Mouse (Mus musculus) ES-E14 (cell line): Measurements from ENCODE around the gene Zfp174. TPM values are rescaled to one million over a fixed set of nuclear protein-coding genes. Genes with fewer than 3 reads are reported as not detected.

Source experiments
- DNase-seq: peaks from one replicate; pipeline ENCODE4 v3.0.0-alpha.2; 2013; ENCODE audit warnings: low read depth, low spot score
- H3K27ac ChIP-seq: 2 replicates; pipeline ENCODE4 v1.5.1; 2012; ENCODE audit warnings: low read depth, mild to moderate bottlenecking, low read length, moderate library complexity, mixed read lengths; ENCODE audit not compliant: poor library complexity, insufficient read depth, severe bottlenecking
- H3K36me3 ChIP-seq: 2 replicates; pipeline ENCODE4 v1.6.1; 2012; ENCODE audit warnings: mild to moderate bottlenecking, low read length, moderate library complexity, mixed read lengths; ENCODE audit not compliant: control insufficient read depth, poor library complexity, insufficient read depth, severe bottlenecking
- H3K4me1 ChIP-seq, 2 experiments: fragments of 150-350 bp in 1 of 2; sonication (generic) in 1 of 2; 2 replicates each; pipeline ENCODE4 v1.6.1; 2012; ENCODE audit warnings: low read length in 2 of 2, mild to moderate bottlenecking in 1 of 2, mixed read lengths in 1 of 2; ENCODE audit not compliant: control insufficient read depth in 2 of 2, insufficient read depth in 2 of 2, poor library complexity in 1 of 2
- H3K4me3 ChIP-seq, 2 experiments: fragments of 150-350 bp in 1 of 2; sonication (generic) in 1 of 2; 2 replicates each; pipeline ENCODE4 v1.5.1; 2012; ENCODE audit warnings: low read length in 2 of 2, low read depth in 1 of 2, mild to moderate bottlenecking in 1 of 2, mixed read lengths in 1 of 2; ENCODE audit not compliant: insufficient read depth in 1 of 2, poor library complexity in 1 of 2, severe bottlenecking in 1 of 2
- H3K9ac ChIP-seq: 2 replicates; pipeline ENCODE4 v1.6.1; 2012; ENCODE audit warnings: low read depth, mild to moderate bottlenecking, low read length, mixed read lengths; ENCODE audit not compliant: poor library complexity, insufficient read depth, severe bottlenecking
- H3K9me3 ChIP-seq: fragments of 150-350 bp; sonication (generic); 2 replicates; pipeline ENCODE4 v1.6.1; 2012; ENCODE audit warnings: low read depth, mild to moderate bottlenecking, low read length; ENCODE audit not compliant: control insufficient read depth, insufficient read depth
- CHD2 ChIP-seq: IDR thresholded peaks from 2 replicates; pipeline ENCODE4 v1.6.1; 2014; ENCODE audit warnings: mild to moderate bottlenecking, low read depth, low read length, inconsistent platforms
- HCFC1 ChIP-seq: IDR thresholded peaks from 2 replicates; pipeline ENCODE4 v1.6.1; 2012; ENCODE audit warnings: low read length, inconsistent platforms, borderline replicate concordance; ENCODE audit not compliant: insufficient read depth
- MAFK ChIP-seq: IDR thresholded peaks from 2 replicates; pipeline ENCODE4 v1.6.1; 2014; ENCODE audit warnings: mild to moderate bottlenecking, low read depth, low read length, inconsistent platforms; ENCODE audit not compliant: insufficient read depth
- ZC3H11A ChIP-seq: IDR thresholded peaks from 2 replicates; pipeline ENCODE4 v1.6.1; 2012; ENCODE audit warnings: low read depth, mild to moderate bottlenecking, inconsistent platforms, low read length, borderline replicate concordance
- ZNF384 ChIP-seq: IDR thresholded peaks from 2 replicates; pipeline ENCODE4 v1.6.1; 2012; ENCODE audit warnings: low read depth, low read length, inconsistent platforms
- in situ Hi-C, 2 experiments: fragments of 600-800 bp; cut with MboI; formaldehyde crosslinking; loops; one replicate each; pipeline ENCODE4 v1.15.1; 2025; ENCODE audit warnings: low sequenced_read_pairs in 2 of 2, inconsistent platforms in 1 of 2; ENCODE audit not compliant: unreplicated experiment in 2 of 2
- total RNA-seq: library from RNA; depleted of rRNA; stranded (reverse); fragments of 300-350 nt; gene quantifications from 2 replicates; pipeline ENCODE4 v1.2.3, GENCODE M21; 2012

Gene Zfp174
- total RNA-seq, 1 experiment, result 0.85 TPM

- H3K9me3 ChIP-seq, result no peaks in the 10 kb centered on the region
- TF ChIP-seq ZNF384 (no peak), MAFK (peak; percentile 95), HCFC1 (no peak)
- no peak for DNase-seq
- no peak overlapping the region for H3K4me3 ChIP-seq
- in situ Hi-C loops, result no loop called here
- peaks cover 3% of the 10 kb centered on the region; the same call in 1 of the 2 replicates for H3K36me3 ChIP-seq
- H3K27ac ChIP-seq, result no peak overlapping the region
- peaks cover 0 to 4% of the 10 kb centered on the region in 2 experiments; a peak in 1 of 4 replicates for H3K4me1 ChIP-seq
- no peak overlapping the region for H3K9ac ChIP-seq
These were observed 44.7 kb downstream of the Zfp174 start for GRCm38 (mm10) chr16:3891621-3892295.

DNA sequence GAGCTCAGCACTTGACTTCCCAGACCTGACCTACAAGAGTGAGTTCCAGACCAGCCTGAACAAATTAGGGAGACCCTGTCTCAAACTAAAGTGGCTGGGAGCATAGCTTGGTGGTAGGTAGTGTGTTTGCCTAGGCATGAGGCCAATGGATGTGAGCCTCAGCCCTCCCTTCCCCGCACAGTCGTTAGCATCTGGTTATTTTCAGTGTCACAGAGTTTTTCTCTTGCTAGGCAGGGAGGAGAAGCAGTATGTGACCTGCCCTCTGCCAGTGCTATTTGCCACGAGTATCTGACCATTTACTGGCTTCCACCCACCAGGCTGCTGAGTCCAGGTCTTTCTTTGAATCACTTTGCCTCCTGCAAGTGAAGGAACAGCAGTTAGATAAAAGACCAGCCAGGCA lies 46.7 kb downstream of the Zfp174 start:
- no peak overlapping the region for H3K9ac ChIP-seq
- peaks cover 0 to 4% of the 10 kb centered on the region in 2 experiments; a peak in 1 of 4 replicates for H3K4me1 ChIP-seq
- TF ChIP-seq HCFC1, result no peak
- no peak for TF ChIP-seq CHD2
- TF ChIP-seq MAFK, result no peak
- TF ChIP-seq ZC3H11A, result no peak
- no peak for TF ChIP-seq ZNF384
- H3K4me3 ChIP-seq, result no peak overlapping the region
- DNase-seq, result no peak
- no peaks in the 10 kb centered on the region for H3K9me3 ChIP-seq
- no peak overlapping the region for H3K27ac ChIP-seq
- H3K36me3 ChIP-seq, result peaks cover 6% of the 10 kb centered on the region; the same call in 1 of the 2 replicates
- in situ Hi-C loops, result no loop called here

DNA sequence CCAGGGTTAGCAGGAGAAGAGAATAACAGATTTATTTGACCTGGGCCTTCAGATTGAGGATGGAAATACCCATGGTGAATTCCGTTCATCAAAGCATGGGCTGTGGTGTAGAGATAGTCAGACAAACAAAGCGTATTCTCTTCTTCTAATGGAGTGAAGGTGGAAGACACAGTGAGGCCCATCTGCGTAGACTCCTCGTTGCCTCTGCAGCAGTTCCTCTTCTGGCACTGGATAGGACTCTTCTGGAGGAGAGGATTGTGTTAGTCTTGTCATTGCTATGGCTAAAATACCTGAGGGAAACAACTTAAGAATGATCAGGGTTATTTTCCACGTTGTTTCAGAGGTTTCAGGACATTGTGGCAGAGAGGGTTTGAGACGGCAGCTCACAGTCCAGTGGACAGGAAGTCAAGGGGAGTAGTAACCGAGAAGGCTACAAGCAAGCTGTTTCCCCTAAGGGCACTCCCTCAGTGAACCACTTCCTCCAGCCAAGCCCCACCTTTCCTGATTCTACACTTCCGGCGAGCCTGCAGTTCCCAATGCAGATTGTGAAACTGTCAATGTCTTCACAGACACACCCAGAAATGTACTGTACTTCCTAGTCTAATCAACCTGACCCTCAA lies 48.2 kb downstream of the Zfp174 start:
- no peak overlapping the region for H3K4me3 ChIP-seq
- in situ Hi-C loops, result no loop called here
- H3K9me3 ChIP-seq, result no peaks in the 10 kb centered on the region
- peak overlapping the region; percentile 15; the same call in 1 of the 2 replicates for H3K27ac ChIP-seq
- H3K36me3 ChIP-seq, result peaks cover 10% of the 10 kb centered on the region
- no peak for TF ChIP-seq ZC3H11A
- TF ChIP-seq CHD2, result no peak
- no peak for TF ChIP-seq MAFK
- TF ChIP-seq ZNF384, result no peak
- TF ChIP-seq HCFC1, result no peak
- peaks cover 0 to 2% of the 10 kb centered on the region in 2 experiments; a peak in 1 of 4 replicates for H3K4me1 ChIP-seq
- H3K9ac ChIP-seq, result peak overlapping the region; percentile 4; the same call in 1 of the 2 replicates
- DNase-seq, result no peak

GRCm38 (mm10) chr16:3896046-3896445 lies 49.0 kb downstream of the Zfp174 start:
- in situ Hi-C loops, result no loop called here
- no peak for TF ChIP-seq MAFK
- no peak for TF ChIP-seq HCFC1
- no peak for TF ChIP-seq ZNF384
- TF ChIP-seq CHD2, result no peak
- TF ChIP-seq ZC3H11A, result no peak

More at GRCm38 (mm10) chr16:3896046-3896445, 49.0 kb downstream of the Zfp174 start:
- peaks cover 16% of the 10 kb centered on the region for H3K36me3 ChIP-seq
- H3K4me1 ChIP-seq, result peaks cover 0 to 2% of the 10 kb centered on the region in 2 experiments; a peak in 1 of 4 replicates
- no peaks in the 10 kb centered on the region for H3K9me3 ChIP-seq
- no peak overlapping the region for H3K9ac ChIP-seq
- H3K27ac ChIP-seq, result no peak overlapping the region
- no peak for DNase-seq
- H3K4me3 ChIP-seq, result no peak overlapping the region
